Mouse (Mus musculus) E14TG2a.4 (cell line): ENCODE measurements around the gene Man2b1.

Experiments used
- CTCF ChIP-seq: conservative IDR thresholded peaks from 2 replicates; pipeline ENCODE4 v1.5.1; 2014; ENCODE audit warnings: low read length
- NANOG ChIP-seq: IDR thresholded peaks from 2 replicates; pipeline ENCODE4 v1.6.1; 2014; ENCODE audit warnings: borderline replicate concordance, low read length, mixed read lengths

DNA sequence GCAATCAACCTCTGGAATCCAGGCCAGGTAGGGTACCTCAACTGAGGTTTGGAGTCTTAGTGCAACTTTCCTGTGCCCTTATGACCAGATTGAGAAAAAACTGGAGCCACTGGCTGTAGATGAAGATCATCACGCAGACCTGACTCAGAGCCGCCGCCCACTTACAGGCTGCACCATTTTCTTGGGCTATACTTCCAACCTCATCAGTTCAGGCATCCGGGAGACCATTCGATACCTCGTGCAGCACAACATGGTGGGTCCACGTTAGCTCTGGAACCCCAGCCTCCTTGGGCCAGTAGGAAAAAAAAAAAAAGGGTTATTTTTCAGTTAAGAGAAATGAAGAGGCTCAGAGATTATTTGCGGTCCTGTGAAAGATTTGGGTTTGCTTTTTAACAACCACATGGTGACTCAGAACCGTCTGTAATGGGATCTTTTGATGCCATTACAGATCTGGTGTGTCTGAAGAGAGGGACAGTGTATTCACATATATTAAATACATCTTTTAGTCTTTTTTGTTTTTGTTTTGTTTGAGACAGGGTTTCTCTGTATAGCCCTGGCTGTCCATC is 10.6 kb upstream of the Man2b1 start:
- TF ChIP-seq CTCF (no peak), NANOG (no peak)
